Mouse (Mus musculus): ENCODE results near the gene Olfr1174-ps. TPM values are rescaled to one million over a fixed set of nuclear protein-coding genes. Genes with fewer than 3 reads are reported as not detected.

The Olfr1174-ps gene
- polyA plus RNA-seq (2017; shearing (Covaris generic)), result not detected

- no peak for ATAC-seq
These were observed at the start of gene Olfr1174-ps for GRCm38 (mm10) chr2:88315035-88315434. Gene Olfr1174-ps (minus strand): TSS chr2:88315135.

GRCm38 (mm10) chr2:88356304-88356703 lies 41.4 kb upstream of the Olfr1174-ps start:
- ATAC-seq, result no peak

GRCm38 (mm10) chr2:88346392-88346791 lies 31.5 kb upstream of the Olfr1174-ps start, which contains the start of gene Olfr1177-ps:
Gene Olfr1177-ps (minus strand): TSS chr2:88346492.
- ATAC-seq, result no peak

GRCm38 (mm10) chr2:88336421-88336820 lies 21.5 kb upstream of the Olfr1174-ps start, which contains the start of gene Olfr1176:
Gene Olfr1176 (plus strand): TSS chr2:88336721.
- no peak for ATAC-seq

- ATAC-seq, result no peak
These were observed 12.2 kb upstream of the Olfr1174-ps start, which contains the start of gene Olfr1175-ps for GRCm38 (mm10) chr2:88327115-88327514. Gene Olfr1175-ps (minus strand): TSS chr2:88327215.

- no peak for ATAC-seq
These were observed 35.2 kb downstream of the Olfr1174-ps start, which contains the start of gene Olfr1173 for GRCm38 (mm10) chr2:88279775-88280174. Gene Olfr1173 (minus strand): TSS chr2:88279875.

Other genes starting within 250 kb of the Olfr1174-ps start
- not detected for gene Olfr1163, start 243.3 kb downstream of the Olfr1174-ps start, polyA plus RNA-seq (2017; shearing (Covaris generic))
- not detected for gene Olfr1164, start 221.2 kb downstream of the Olfr1174-ps start, polyA plus RNA-seq (2017; shearing (Covaris generic))
- gene Olfr1166, start 186.9 kb downstream of the Olfr1174-ps start, polyA plus RNA-seq (2017; shearing (Covaris generic)), result not detected
- gene Olfr1167, start 159.9 kb downstream of the Olfr1174-ps start, polyA plus RNA-seq (2017; shearing (Covaris generic)), result under 1 TPM in 1 of 3 experiments, not detected in 2; 0.15 TPM
- gene Olfr1168, start 133.3 kb downstream of the Olfr1174-ps start, polyA plus RNA-seq (2017; shearing (Covaris generic)), result under 1 TPM in 1 of 3 experiments, not detected in 2; 0.38 TPM
- not detected for gene Olfr1170, start 86.8 kb downstream of the Olfr1174-ps start, polyA plus RNA-seq (2017; shearing (Covaris generic))
- gene Olfr1173, start 35.3 kb downstream of the Olfr1174-ps start, polyA plus RNA-seq (2017; shearing (Covaris generic)), result under 1 TPM in 1 of 3 experiments, not detected in 2; 0.16 TPM
- under 1 TPM; 0.09 to 0.10 (median 0.09) TPM for gene Olfr1175-ps, start 12.1 kb upstream of the Olfr1174-ps start, polyA plus RNA-seq (2017; shearing (Covaris generic))
- gene Olfr1176, start 21.6 kb upstream of the Olfr1174-ps start, polyA plus RNA-seq (2017; shearing (Covaris generic)), result not detected
- gene Olfr1177-ps, start 31.4 kb upstream of the Olfr1174-ps start, polyA plus RNA-seq (2017; shearing (Covaris generic)), result not detected
- under 1 TPM in 1 of 3 experiments, not detected in 2; 0.05 TPM for gene Olfr1178, start 71.9 kb upstream of the Olfr1174-ps start, polyA plus RNA-seq (2017; shearing (Covaris generic))
- gene Olfr1179, start 91.3 kb upstream of the Olfr1174-ps start, polyA plus RNA-seq (2017; shearing (Covaris generic)), result not detected
- gene Olfr1180, start 104.0 kb upstream of the Olfr1174-ps start, polyA plus RNA-seq (2017; shearing (Covaris generic)), result not detected
- gene Olfr1181, start 111.0 kb upstream of the Olfr1174-ps start, polyA plus RNA-seq (2017; shearing (Covaris generic)), result not detected
- gene Gm13757, start 134.0 kb upstream of the Olfr1174-ps start, polyA plus RNA-seq (2017; shearing (Covaris generic)), result not detected
- under 1 TPM in 1 of 3 experiments, not detected in 2; 0.13 TPM for gene Olfr1183, start 139.7 kb upstream of the Olfr1174-ps start, polyA plus RNA-seq (2017; shearing (Covaris generic))
- not detected for gene Olfr1184, start 168.5 kb upstream of the Olfr1174-ps start, polyA plus RNA-seq (2017; shearing (Covaris generic))
- not detected for gene Olfr1185-ps1, start 178.2 kb upstream of the Olfr1174-ps start, polyA plus RNA-seq (2017; shearing (Covaris generic))
- gene Olfr1186, start 203.4 kb upstream of the Olfr1174-ps start, polyA plus RNA-seq (2017; shearing (Covaris generic)), result not detected
- not detected for gene Olfr1188, start 241.8 kb upstream of the Olfr1174-ps start, polyA plus RNA-seq (2017; shearing (Covaris generic))